Mouse (Mus musculus) embryo, embryonic 9.5 days (tissue): ENCODE results near the gene Pde5a.

Experiments used
- DNase-seq: peaks from one replicate; pipeline ENCODE4 v3.0.0-alpha.2; 2017; ENCODE audit errors: extremely low spot score

Gene Pde5a

DNA sequence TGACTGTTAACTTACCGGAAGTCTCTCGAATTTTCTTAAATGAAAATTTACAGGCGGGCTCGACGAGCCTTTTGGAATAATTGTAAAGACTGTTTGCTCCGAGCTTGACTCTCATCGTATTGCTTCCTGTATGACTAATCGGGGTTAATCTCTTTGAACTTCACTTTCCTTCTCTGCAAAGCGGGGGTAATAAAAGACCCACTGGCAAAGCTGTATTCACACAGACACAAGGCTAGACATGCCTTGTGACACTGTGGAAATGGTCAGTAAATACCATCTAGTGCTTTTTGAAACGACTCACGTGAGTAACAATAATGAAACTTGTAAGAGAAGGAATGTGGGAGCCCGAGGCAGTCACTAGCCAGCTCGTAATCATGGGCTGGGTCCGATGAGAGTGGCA is 35.0 kb downstream of the Pde5a start:
- no peak for DNase-seq

DNA sequence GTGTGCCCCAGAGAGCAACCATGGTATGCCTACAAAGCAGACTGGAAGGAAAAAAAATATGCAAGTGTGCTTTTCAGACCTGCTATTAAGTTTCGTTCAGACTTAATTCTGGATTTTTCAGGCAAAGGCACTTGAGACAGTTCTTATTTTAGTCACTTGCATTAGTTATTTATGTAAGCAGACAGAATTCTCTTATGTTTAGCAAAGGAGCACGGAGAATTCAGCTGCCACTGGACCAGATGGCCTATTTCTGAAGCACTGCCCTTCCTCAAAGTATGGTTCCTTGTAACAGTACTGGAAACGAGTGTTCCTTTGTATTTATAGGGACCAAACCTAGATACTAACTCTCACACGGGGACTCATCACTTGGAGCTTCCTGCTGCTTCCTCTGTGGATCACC is 38.2 kb downstream of the Pde5a start:
- no peak for DNase-seq

DNA sequence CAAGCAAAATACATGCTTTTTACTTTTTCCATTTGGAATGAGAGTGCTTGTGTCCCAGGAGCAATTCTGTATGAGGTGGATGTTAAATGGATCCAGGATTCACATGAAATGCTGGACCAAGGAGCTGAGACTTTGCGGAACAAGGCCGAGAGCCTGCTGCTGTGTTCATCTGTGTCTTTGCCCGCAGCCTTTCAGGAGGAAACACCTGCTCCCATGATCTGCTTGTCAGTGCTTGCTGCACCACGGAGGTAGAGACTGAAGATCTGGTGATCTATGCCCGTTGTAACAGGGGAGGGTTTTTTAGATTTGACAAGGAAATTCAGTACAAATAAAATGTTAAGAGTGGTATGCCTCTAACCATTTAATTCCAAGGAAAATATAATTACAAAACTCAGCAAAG is 39.1 kb downstream of the Pde5a start:
- DNase-seq: no peak

DNA sequence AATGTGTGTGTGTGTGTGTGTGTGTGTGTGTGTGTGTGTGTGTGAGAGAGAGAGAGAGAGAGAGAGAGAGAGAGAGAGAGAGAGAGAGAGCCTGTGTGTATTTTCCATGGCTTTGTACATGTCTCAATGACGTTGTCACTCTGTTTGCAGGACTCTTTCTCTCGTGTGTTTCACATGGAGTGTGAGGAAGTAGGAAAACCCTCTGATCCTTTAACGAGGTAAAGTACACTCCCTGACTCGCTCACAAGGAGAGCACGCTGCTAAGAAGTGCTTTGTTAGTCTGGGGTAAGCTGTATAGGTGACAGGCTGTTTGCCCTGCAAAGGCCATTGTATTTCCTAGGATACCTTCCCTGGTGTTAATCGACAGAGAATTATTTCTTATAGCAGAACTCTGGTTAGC is 52.7 kb downstream of the Pde5a start:
- DNase-seq: no peak

DNA sequence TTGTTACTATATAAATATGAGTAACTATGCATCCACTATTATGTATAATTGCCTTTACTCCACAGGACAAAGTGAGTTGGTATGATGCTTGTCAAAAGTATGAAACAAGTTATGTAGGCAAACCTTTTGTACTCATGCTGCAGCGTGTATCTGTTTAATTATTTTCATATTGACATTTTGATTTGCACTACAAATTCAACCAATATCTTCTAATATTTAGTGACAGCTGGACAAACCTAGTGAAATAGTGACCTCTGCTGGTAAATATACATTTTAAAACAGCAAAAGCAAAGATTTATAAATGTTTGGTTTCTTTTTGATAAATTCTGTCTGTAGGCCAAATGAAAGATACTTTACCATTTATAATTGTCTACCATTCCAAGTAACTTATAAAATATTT is 55.5 kb downstream of the Pde5a start:
- no peak for DNase-seq

DNA sequence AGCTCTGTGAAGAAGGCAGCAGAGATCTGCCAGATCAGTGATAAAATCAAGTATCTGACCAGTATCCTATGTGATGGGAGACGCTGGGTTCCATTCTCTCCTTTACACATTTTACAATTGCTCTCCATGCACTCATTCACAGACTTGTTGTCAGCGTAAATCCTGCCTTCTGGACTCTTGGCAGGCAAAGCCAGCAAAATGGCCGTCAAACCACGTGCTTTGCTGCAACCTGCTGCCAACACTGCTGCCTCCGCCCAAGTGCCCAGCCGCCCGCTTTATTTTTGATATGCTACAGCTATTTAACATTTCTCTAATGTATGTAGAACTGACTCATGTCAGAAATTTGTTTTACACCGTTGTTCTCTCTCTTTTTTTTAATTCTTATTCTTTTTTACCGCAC is 59.6 kb downstream of the Pde5a start:
- DNase-seq: no peak

DNA sequence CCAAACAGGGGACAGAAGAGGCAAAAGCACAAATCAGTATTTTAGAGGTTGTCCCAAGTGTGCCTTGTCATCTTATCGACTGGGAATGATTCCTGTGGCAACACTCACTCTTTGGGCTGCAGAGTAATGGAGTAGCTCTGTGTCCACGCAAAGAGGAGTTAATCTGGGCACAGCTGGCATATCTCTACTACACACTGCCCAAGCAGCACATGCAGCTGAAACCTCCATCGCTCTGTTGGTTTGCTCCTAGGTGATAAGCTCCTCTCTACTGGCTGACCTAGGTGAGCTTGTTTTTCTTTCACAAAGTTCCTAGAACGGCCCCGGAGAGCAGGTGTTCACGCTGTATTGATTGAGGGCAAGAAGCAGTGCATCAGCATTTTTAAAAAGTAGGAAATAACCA is 60.8 kb downstream of the Pde5a start:
- no peak for DNase-seq

DNA sequence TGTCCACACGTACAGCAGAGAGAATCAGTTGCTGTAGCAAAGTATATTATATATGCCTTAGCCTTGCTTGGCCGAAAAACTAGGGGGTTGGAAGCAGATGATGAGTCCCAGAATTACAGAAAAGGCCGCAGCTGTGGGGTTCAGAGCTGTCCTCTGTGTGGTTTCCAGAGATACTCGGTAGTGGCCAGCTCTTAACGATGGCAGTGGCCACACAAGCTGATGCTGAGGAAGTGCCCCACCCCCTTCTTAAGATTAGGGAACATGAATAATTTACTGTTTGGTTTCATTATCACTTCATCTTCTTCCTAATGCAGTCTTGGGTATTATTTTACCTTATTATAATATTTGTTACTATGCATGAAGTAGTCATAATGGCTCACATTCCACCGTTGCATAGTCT is 71.3 kb downstream of the Pde5a start:
- DNase-seq: no peak

DNA sequence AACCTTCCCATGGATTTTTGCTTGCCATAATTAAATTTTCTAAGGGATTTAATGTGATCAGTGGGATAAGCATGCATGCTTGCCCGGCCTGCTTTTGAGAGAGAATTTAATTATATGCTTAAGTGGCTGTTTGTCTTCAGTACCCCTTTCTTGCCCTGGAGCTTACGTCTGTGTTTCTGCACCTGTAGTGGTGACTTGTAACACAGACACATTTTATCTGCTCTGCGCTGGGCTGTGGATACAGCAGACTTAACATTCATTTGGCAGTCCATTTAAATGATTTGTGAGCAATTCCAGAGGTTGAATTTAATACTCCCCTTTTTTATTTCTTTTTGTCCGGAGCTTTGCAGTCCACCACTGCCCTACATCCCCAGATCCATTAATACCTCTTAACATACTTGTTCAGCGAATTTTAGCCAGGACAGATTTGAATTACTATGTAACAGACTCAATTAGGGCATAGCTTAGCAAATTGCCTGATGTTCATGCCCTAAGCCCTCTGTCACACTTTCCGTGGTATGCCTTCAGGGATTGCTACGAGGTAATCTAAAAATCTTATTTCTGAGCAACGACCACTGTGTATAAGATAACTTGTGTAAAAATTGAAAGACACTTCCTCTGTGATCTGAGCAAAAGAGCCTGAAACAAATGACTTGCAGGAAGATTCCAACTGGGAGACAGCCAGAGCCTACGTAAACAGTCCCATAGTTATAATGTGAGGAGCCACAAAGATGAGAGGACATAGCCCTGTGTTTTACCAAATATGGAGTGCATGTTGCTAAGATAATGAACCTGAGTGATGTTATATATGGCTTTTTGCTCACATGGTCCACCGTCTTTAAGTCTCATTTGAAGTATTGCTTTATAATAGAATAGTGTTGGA is 72.0 kb downstream of the Pde5a start:
- no peak for DNase-seq

DNA sequence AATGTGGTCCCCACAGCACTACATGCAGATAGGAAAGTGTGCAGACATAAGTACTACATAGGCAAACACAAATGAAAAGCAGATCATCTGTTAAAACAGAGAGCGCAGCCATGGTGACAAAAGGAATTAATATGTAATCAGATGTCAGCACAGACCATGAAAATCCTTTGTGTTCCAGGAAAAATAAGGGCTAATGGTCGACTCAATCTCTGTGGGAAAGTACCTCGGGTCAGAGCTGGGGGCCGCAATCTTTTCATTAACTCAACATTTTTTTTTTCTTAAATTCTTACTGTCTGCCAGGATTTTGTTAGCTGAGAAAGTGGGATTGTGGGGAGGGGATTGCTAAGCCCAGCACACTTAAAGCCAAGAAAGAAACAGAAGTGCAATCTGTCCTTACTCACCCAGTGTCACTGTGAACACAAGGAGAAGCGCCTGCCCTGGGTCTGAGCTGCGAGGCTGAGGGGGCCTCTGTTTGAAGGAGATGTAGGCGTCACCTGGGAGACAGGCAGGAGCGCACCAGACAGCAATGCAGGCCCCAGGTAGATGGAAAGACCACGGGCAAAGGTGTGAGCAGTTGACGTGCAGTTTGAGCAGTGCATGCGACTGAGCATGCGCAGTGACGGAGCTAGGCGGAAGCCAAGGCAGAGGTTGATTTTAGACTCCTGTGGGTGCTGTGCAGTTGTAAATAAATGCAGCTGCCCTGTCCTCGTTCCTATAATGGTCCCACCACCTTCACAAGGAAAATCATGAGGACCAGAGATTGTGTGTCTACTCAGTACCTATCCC is 72.9 kb downstream of the Pde5a start:
- DNase-seq: no peak

DNA sequence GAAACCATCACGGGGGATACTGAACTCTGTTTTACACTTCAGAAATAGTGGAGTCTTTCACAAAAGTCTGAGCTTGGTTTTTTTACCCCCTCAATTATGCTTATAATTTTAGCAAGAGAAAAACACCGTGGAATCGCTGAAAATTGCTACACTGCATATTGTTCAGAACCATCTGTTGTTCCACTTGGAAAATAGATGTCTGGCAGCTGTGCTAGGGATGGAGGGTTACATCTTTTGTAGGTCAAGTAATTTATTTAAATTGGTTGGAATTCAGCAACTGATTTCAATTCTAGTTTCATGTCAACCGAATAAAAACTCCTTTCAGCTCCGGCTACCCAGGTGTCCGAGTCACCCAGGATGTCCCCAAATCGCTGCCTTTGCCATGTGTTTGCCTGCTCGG is 78.6 kb downstream of the Pde5a start:
- DNase-seq: no peak

DNA sequence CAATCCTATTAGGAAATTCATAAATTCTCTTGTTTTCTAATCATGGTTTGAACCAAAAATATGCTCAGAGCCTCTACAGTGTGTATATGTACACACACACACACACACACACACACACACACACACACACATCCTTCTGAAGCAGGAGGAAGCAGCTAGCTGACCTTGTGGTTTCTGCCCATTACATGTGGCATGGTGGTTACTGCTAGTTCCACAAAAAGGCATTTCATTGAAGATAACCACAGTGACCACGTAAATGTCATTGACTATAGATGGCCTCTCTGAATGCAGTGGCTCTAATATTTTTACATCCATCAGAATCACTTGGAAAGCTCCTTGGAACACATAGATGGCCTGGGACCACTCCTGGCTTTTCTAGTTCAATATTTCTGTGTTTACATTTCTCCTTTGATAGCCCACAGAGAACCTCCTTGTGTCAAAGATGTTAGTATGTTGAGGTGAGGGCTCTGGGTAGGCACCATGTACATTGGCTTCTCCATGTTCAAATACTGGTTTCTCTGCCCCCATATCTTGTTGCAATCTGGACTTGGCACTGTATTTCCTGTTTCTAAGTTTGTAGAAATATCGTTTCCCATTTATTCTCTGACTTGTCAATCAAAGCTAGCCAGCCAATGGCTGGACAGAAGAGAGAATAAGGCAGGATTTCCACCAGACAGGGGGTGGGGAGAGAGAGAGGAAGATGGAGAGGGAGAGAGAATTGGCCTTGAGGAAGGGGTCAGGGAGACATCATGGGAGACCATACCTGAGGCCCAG is 81.5 kb downstream of the Pde5a start:
- no peak for DNase-seq

DNA sequence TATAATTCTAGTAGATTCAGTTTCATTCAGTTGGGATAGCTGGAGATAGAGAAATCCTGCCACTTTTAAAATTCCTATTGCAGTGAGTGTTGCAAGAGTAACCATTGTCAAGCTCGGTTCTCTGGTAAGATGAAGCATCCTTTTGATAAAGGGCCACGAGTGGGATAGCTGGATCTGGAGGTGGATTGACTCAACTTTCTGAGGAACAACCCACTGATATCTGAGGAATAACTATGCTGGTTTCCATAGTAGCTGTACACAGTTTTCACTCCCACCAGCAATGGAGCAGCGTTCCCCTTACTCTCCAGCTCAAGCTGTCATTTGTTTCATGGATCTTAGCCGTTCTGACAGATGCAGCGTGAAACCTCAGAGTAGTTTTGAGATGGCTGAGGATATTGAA is 82.2 kb downstream of the Pde5a start:
- DNase-seq: no peak

DNA sequence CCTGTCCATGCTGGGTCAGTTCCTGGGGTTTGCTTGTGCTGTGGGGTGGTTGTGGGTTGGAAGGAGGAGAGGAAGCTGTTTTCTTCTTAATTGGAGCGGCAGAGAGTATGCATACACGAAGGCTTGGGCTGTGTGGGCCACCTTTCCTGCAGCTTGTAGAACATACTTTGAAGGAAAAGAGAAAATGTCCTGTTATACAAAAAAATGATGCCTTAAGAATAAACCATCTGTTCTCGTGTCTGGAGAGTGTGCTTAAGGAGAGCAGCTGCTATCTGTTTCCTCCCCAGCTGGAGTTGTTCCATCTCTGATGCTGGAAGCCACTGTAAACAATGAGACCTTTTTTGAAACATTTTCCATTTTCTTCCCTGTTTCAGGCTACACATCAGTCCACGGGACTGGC is 85.8 kb downstream of the Pde5a start:
- no peak for DNase-seq

DNA sequence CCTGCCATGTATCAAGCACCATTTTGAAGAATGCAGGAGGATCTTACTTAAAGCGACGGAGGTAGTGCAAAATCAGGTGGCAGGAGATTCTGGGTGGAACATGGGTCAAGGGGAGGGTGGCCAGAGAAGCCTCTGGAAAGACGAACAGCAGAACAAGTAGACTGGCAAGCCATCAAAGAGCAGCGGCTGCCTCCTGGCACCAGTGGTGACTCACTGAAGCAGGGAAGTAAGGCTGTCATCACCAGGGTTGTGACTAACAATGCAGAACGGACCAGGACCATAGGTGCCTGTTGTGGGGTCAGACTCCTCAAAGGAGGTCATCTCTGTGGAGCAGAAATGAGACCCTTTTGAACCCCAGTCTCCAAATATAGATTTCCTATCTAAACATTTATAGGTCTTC is 89.5 kb downstream of the Pde5a start:
- DNase-seq: no peak

DNA sequence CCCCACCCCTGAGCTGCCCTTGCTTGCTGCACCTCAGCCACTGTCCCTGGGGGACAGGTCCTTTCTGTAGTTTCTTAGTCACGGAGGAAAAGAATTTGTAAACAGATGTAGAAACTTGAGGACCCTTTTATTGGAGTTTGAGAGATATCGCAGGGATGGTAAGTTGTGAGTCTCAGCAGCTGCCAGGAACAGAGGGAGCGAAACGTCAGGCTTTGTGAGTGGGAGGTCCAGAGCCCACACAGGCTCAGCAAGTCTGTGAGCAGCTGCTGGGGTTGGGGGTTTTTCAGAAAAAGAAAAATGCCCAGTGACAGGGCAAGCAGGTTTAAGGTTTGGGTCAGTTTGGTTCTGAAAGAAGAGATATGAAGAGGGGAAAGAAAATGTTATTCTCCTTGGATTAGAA is 92.0 kb downstream of the Pde5a start:
- no peak for DNase-seq

DNA sequence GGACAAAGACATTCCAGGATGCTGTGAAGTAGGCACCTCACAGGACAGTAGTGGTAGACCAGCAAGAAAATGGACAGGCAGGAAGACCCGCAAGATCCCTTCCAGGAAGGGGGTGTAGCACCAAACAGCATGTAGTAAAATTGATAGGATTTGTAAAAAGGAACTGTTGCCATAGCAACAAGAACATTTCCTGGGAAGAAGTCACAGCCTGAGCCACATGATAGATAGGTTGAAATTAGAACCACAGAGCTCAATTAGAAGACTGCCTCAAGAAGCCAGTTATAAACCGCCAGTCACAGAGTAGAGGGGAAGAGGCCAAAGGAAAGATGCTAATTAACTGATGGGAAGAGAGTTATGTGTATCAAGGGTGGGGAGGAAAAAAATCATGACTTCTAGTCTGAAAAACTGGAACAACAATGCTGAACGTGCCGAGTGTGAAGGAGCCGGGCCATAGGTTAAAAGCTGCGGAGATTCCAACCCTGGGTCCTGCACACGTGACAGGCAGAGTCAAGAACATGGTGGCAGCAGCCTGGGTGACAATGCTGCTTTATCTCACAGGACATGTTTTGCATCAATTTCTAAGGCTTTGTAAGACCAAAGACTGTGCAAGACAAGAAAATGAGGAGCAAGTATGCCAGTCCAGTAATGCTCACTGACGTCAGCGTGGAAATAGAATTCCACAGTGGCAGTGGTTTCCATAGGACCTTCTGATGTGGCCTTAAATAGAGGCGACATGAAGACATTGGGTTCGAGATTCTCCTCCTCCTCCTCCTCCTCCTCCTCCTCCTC is 99.7 kb downstream of the Pde5a start:
- no peak for DNase-seq

DNA sequence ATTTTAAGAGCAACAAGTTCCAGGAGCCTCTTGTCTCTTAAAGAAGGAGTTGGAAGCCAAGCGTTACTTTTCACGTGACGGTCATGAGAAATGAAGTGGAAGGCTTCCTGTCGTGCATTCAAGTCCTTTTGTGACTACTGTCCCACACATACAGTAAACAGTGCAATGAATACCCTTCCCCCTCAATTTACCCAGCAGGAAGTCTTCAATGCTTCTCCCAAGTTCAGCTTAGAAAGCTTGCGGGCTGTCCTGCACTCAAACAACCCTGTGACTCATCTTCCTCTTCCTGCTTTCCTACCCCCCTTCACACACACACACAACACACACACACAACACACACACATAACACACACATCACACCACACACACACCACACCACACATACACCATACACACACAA is 105.8 kb downstream of the Pde5a start:
- DNase-seq: no peak

DNA sequence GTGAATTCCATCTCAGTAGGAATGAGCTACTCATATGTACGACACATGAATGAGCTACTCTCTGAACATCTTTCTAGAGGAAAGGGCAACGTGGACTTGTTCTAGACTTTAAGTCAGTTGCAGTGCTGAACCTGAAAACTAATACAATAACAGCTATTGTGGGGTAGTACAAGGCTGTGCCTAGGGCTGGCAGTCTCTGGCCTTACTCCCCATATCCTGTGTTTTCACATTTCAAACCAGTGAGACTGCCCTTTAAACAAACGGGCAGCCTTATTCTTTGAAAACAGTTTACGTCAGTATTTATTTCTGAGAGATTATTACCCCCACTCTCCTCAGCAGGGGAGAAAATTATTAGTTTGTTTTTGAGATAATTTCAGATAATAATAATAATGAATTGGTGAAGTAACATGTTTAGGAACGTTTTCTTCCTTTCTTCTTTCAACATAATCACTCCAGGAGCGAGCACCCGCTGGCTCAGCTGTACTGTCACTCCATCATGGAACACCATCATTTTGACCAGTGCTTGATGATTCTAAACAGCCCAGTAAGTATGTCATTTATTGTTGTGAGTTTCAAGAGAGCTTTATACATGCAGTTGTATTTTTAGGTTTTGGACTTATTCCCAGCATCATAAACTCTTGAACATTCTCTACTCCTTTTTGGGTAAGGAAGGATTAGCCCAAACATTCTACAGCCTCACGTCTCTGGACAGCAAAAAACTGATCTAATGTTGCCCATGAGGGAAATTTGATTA is 106.5 kb downstream of the Pde5a start:
- no peak for DNase-seq

DNA sequence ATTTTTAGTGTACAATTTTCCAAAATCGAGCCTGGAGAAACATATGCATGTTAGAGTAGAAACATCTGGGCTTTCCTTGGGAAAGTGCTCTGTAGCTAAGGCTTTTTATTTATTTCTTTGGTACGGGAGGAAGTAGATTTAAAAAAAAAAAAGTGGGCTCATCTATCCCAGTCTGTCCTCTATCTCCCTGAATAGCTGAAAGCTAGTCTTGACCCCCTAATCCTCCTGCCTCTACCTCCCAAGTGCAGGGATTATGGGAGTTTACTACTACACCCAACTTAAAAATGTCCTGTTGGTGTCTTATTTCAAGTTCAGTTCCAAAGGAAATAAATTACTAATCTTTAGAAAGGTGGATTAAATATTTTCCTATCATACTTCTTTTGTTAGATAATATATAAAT is 108.9 kb downstream of the Pde5a start:
- DNase-seq: no peak
